Mouse (Mus musculus) R1 (cell line): ENCODE measurements at regions not wholly inside any gene's neighbourhood (a gene's known extent, or its start where the extent isn't known, plus 50 kb on each side); places are given as distances from the start of the nearest gene placed in this dataset.

ENCODE experiments used
- DNase-seq: peaks from one replicate; pipeline ENCODE4 v3.0.0-alpha.2; 2018; ENCODE audit warnings: low read depth, low spot score

DNA sequence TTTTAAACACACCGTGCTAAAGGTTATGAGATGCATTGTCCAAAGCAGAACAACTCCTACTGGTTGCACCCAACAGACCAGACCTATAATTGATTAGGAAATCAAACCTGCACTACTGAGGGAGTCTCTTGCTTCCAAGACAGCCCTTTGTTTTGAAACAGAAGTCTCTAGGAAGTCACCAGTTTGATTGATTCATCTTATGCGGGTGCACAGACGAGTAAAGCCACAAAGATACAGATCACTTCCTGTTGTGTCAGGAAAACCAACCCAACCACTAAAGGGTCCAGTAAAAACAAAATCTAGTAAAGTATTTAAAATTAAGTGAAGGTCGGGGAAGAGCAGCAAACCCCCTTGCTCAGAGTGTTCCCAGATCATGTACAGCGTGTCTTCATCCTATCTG, 58.3 kb upstream of the N6amt1 start:
- DNase-seq: no peak

DNA sequence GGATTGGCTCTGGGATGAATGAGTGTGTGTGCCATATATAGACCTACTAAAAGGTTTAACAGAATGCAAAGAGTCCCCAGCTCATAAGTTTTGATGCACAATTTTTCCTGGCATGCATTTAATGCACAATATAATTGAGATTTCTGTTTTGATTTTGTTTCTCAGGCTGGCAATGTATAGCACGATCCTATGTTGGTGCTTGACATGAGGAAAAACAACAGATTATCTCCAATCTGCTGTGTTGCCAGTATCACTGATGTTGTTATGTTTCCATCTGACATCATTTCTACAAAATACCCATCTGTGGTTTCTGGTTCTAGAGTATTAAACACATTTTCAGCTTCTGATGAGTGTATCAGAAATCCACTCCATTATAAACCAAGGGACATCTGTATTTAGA, 61.2 kb upstream of the N6amt1 start:
- no peak for DNase-seq

DNA sequence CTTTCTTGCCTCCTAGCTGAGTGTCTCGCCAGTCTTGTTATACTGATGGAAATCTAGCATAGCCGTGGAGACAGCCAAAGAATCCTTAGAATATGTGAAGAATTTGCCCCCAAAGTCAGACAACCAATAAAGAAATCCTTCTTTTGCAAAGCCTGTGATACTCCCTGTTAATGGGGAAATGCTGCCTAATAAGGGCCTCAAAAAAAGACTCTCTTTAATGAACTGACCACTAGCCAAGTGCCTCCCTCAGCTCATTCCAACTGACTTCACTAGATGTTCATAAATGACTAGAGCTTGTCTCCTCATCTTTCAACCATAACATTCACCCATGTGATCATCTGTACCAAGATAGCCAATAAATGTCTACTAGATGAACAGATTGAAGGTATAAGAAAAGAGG, 62.3 kb upstream of the N6amt1 start:
- DNase-seq: no peak

DNA sequence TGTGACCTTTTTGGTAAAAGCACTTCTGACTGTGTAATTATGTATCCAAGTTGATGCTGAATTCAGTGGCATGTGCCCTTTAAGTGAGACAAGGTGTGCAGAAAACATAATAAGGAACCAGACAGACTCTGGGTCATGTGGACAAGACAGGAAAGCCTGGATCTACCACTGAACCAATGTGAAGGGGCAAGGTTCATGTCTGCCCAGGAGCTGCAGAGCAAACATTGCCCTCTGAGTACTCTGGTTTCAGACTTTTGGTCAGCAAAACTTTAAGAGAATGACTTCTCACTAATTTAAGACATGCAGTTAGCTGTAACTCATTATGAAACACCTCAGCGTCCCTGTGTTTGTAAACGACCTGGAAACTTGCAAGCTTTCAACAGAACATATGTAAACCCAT, 68.3 kb upstream of the N6amt1 start:
- DNase-seq: no peak

DNA sequence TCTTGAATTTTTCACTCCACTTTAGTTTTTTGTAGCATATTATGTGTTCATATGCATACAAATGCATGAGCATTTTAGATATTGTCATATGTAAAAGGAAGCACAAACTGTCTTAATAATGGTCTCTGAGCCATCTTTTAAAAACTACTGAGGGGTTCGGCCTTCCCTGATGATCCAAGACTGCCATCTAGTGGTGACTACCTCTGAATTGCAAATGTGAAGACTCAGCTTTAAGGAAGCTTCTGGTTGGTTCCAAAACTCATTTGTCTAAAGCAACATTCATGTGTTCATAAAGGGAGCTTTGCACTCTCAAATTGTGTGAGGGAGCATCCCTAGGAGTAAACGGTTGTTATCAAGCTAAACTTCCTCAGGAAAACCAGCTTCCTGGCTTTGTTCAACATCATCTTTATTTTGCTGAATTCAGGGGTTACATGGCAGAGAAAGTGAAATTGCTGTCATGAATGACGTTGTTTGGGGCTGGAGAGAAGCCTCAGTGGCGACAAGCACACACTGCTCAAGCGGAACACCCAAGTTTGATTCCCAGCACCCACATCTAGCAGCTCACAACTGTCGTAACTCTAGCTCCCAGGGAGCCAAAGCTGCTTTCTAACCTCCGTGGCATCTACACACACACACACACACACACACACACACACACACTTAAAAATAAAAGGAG, 69.0 kb upstream of the N6amt1 start:
- no peak for DNase-seq

DNA sequence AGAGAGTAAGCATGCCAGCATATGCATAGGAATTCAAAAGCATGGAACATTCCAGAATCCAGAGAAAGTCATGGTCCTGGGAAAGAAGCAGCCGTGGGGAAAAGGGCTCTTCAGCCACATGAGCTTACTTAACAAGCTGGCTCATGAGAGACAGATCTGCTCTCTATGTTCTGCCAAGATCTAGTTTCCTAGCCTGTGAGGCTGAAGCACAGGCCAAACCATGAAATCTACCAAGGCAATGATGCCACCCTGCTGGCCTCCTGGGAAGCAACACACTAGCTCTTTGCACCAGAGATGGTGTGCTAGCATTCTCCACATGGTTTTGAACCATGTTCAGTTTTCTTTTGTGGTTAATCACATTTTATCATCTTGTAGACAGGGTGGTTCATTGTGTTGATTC, 75.5 kb upstream of the N6amt1 start:
- no peak for DNase-seq

DNA sequence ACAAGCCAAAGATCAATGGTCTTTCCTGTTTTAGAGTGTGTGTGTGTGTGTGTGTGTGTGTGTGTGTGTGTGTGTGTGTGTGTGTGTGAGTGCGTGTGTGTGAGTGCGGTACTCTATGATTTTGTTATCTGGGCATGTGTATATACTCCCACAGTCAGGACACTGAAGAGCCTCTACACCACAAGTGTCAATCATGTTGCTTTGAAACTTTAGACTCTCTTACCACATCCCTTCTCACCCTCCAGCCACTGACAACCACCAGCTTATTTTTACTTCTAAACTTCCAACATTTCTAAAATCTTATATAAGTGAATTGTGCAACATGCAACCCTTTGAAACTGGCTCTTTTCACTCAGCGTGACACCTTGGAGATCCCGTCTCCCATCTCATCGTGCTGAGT, 81.6 kb upstream of the N6amt1 start:
- no peak for DNase-seq

DNA sequence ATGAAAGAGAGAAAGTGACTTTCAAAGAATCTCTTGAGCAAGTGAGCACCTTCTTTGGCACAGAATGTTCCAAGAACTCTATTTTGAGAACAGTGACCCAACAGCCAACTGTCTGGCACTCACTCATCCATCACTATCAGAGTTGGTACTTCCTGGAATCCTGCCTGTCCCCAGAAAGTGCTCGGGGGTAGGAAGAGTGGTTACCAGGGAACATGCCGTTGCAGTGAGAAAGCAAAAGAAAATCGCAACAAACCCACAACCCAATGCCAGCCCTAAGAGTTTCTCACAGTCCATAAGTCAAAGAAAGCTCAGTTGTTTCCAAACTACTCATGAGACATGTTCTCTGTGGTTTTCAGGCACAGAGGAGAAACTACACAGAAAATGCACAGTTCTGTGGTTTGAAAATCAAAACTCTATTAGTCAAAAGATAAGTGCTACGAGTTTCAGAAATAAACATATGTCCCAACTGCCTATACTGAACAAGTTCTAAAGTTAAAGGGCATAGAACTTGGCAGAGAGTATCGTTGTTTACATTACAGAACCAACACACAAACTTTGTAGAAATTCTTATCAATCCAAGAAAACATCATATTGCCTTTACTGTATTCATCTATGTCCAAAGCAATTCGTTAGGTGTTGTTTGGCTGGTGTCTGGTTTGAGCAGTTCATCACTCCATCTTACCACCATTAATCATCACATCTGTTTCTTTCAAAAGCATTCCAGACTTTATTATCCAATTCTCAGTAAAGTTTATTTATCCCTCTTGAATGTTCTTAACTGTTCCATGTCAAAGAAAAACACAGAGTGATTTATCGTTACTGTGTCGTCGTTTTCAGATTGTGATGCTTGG, 85.8 kb upstream of the N6amt1 start:
- DNase-seq: no peak

DNA sequence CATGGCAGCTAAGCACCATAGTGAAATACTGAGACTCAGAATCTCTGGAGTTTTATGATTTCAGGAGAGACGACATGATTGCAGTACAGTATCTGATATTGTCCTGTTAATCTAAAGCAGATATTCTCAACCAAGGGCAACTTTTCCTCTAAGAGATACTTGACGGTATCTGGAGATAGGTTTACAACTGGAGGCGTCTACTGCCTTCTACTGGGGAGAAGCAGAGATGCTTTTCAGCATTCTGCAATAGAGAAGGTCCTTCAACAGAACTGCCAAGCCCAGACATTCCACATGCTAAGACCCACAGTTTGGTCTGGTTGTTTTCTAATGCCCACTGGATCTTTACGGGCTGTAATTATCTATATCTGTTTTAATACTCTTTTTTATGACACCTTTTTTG, 86.5 kb upstream of the N6amt1 start:
- no peak for DNase-seq

DNA sequence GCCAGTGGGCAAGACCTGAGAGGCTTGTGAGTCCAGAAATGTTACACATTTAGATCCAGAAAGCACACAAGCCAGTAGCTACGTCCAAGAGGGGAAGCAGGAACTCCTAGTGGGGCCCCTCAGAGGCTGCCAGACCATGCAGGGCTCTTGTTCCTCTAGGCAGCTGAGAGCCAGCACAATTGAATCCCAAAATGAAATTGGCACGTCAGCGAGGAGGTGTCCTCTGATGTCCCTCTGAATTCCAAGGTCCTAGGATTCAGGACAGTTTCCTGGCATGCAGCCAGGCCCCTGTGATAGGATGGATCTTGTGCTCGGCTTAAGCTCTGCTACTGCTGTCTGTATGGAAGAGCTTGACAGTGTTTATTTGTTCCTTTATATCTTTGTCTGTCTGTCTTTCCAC, 90.4 kb upstream of the N6amt1 start:
- DNase-seq: no peak

DNA sequence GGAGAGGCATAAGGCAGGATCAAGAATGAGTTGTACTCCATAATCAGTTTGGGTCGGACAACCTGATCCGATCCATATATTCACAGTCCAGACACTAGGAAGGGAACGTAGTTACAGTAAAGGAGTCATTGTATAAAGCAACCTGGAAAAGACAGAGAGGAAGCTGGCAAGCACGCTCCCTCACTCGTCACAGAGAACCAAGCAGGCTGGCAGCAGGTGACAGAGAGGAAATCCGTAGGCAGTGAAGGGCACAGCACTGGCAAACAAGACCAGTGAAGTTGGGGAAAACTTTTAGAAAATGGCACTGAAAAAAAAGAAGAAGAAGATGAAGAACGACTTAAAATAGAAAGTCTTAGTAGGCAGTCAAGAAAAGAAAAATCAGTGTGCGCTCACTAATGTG, 90.9 kb upstream of the N6amt1 start:
- no peak for DNase-seq

DNA sequence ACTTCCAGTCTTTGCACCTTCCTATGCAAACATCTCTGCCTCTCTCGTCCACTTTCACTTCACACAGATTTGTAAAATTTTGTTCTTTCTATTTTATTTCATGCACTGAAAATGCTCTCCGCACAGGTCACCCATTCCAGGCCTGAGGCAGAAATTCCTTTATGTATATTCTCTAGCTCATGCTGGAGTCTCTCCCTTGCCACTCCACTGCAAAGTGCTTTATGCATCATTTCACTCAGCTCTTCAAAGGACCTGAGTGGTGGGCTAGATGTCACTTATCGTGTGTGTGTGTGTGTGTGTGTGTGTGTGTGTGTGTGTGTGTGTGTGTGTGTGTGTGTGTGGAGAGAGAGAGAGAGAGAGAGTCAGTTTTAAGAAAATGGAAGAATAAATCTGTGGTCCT, 91.5 kb upstream of the N6amt1 start:
- DNase-seq: no peak

DNA sequence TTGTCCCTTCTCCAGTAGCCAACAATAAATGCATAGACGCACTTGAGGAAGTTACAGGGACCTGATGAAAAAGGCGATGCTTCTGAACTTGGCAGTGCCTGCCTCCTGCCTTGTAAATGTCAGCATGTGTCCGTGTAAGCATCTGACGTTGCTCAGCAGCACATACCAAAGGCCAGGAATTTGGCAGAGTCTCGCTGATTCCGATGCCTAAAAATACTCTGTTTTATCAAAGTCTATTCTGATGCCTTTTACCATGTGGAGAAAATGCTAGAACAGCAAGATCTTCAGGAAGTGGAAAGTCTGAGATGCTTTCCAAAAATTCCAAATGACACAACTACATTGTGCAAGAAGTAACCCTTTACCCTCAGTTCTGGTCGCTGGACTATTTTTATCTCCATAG, 92.5 kb upstream of the N6amt1 start:
- no peak for DNase-seq

DNA sequence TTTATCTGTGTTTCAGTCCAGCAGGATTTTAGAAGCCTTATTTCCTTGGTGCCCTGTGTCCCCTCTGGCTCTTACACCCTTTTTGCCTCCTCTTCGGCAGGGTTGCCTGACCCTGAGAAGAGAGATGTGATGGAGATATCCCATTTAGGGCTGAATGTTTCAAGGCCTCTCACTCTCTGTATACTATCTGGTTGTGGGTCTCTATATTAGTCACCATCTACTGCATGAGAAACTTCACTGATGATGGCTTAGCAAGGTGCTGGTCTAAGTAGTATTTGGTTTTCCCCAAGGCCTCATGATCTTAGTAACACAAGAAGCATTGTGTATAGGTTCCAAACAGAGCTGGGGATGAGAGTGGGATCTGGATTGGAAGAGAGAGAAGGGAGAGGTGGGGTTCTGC, 99.2 kb upstream of the N6amt1 start:
- DNase-seq: no peak

DNA sequence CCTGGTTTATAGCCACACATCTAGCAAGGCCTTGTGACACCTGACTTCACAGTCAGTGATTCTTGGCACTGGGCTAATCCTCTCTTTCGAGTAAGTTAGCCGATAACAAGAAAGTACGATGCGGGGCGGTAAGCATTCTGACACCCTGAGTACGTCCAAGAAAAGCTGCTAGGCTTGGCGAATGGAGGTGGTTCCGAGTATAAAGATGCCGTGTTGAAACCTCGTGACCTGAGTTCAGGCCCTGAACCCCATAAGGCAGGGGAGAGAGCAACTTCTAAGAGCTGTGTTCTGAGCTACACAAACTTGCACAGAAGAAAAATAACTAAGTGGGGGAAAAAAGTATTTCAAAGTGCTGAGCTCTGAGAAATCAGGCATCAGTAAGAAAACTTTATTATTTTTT, 103.5 kb upstream of the N6amt1 start:
- DNase-seq: no peak

DNA sequence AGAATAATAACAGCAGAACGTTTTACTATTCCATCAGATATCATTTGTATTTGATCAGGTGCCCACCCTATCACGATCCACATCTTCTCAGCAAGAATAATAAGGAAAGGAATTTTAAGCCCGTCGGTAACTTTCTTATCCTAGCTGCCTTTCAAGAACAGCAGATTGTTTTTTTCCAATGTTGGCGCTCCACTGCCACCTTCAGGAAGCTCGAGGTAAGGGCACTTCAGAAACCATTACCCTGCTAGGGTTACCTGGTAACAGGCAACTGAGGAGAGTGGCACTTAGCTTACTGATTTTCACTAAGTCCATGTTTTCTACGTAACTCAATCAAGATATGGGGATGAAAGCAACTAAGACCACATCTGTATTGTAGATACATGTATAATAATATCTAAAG, 104.1 kb upstream of the N6amt1 start:
- peak; percentile 74 for DNase-seq

DNA sequence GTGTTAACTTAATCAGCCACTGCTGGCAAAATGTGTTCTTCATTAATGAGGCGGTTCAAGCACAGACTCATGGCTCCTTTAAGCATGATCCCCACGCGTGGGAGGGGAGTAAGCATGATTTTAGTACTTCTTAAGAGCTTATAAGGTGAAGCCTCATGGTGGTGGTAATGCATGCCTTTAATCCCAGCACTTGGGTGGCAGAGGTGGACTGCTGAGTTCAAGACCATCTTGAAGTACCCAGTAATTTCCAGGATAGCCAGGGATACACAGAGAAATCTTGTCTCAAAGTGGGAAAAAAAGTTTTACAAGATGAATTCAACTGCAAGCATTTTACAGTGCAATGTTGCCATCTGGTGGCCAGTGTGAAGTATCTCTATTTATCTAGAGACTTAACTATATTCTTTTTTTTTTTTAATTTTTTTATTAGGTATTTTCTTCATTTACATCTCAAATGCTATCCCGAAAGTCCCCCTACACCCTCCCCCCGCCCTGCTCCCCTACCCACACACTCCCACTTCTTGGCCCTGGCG, 105.4 kb upstream of the N6amt1 start:
- peak; percentile 57 for DNase-seq

DNA sequence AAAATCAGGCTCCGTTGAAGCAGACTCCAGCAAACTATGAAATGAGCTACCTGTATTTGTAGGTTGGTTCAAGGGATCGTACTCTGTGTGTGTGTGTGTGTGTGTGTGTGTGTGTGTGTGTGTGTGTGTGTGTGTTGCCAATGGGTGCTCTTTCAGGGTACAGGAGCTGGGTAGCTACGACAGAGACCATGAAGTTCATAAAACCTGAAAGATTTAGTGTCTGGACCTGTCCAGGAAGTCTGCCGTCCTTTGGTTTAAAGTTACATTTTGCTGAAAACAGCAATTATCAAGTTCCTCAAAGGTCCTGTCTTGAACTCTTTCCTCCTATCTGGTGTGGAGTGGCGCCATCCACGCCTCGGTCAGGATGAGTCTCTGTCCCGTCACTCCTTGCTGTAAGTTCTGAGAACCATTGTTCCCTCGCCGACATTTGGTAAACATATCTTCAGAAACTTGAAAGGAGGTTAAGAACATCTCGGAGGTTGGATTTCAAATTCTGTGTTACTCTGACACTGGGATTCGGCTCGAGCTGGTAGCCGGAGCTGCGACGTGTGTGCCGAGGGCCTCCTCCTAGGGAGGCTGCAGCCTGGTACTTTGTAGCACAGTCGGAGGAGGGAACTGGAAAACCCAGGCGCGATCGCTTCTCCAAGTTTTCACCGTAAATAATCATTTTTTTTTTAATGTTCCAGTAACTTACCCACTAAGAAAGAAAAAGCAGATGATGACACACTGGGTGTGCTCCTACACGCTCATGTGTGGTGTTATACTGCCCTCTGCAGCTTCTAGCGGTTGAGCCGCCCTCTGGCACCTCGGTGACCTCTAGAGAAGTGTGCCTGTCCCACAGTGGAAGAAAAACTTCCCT, 107.8 kb upstream of the N6amt1 start:
- peak; percentile 56 for DNase-seq

DNA sequence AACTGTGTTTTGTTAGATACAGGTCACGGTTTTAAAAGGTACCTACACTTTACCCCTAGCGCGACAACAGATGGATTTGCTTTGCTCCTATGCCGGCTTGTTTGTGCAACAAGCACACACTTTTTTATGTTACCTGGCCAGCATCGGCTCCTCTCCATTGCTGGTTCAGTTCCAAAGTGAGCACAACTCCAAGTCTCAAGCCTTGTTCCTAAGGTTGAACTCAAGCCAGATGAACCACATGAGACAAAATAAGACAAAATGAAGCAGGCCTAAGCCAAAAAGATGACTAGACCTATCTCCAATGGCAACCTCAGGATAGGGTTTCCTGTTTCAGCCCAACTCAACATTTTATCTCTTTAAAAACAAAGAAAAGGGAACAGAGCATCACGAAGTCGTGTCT, 108.5 kb upstream of the N6amt1 start:
- no peak for DNase-seq

DNA sequence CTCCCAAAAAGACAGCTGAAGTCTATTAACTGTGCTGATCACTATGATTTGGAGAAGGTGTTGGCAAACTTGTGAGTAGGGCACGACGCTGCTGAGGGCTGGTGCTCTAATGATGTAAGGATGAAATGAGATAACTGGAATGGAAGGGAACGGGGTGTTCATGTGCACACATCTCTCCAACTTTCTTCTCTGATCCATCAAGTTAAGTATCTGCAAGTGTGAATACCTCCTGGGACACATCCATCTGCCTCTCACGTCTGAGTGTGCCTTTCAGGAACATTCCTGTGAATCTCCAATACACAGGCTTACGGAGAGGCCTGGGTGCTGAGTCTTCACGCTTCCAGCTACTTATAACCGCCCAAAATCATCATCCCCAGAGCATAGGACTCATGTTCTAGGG, 112.0 kb upstream of the N6amt1 start:
- no peak for DNase-seq

DNA sequence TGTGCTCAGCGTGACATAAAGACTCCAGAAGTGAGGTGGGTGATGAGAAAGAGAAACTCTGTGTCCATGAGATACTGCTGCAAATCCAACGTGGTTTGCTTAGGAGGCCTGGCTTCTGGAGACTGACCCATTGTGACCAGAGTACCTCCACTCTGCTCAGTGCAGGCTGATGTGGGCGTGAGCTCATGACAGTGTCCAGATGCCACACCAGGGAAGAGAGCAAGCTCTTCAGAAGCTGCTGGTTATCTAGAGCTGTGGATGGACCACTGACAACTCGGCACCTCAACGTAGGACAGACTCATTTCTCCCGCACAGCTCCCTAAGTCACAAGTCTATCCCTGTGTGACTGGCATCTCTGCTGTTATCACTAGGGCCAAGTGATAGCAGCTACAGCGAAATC, 114.9 kb upstream of the N6amt1 start:
- no peak for DNase-seq

DNA sequence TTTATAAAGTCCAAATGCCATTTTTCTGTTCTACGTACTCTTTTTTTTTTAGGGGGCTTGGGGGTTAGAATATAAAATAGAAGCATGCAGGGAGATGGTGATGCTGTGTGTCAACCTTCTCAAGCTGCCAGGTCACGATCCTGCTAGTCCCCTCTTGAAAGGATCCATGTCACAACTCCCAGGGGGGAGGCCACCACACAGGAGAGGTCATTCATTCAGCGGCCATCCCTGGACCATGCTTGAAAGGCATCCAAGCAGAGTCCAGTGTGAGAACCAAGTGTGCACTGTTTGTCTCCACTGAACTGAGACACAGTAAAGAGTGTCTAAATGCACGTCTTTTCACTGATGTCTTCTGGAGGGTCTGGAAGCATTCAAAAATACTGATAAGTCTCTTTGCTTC, 119.8 kb upstream of the N6amt1 start:
- DNase-seq: no peak
